ENCODE assay signal across 18 mouse cellular contexts in genomic region chr4:144969030-144969429, GRCm38 (mm10).
A peak's percentile ranks its signal among the peaks of the same experiment; 100 is the strongest.
DNase-seq lines count a peak whose midpoint lies in the region; ATAC-seq and TF ChIP-seq lines count a peak whose summit lies in the region.
"Had no signal": no experiment of that assay in that cellular context is flagged by ENCODE, and none has a peak within 500 bp of the region (broad histone marks: within the 10 kb centered on the region; RNA-seq: fewer than 3 reads in every experiment).

No protein-coding gene starts in this region.

- H3K27ac ChIP-seq in kidney, embryonic 15.5 days = peak overlapping the region; percentile 24
- peak overlapping the region; percentile 13; the same call in 1 of the 2 replicates for H3K27ac ChIP-seq in brown adipose tissue, adult 24 weeks (replicated peaks; ENCODE audit: low read depth, low read length)
- H3K27ac ChIP-seq in macrophage = peak overlapping the region; percentile 100
- H3K27ac ChIP-seq: embryonic facial prominence, embryonic 15.5 days; forebrain, embryonic 13.5 days; hindbrain, embryonic 10.5 days; liver, embryonic 15.5 days; midbrain, embryonic 12.5 days had no signal

- H3K9me3 ChIP-seq in kidney, embryonic 15.5 days (replicated peaks) = no peaks in the 10 kb centered on the region
- H3K9me3 ChIP-seq: embryonic facial prominence, embryonic 15.5 days; forebrain, embryonic 13.5 days; hindbrain, embryonic 10.5 days; liver, embryonic 15.5 days; midbrain, embryonic 12.5 days had no signal

- in situ Hi-C loops in Patski (cut with MboI; ENCODE audit: low pct_unique_long_range_greater_than_20kb) = no loop called here

- ATAC-seq in kidney, embryonic 15.5 days (replicated peaks; ENCODE audit: low FRiP score) = no peak
- ATAC-seq in Patski = peak; percentile 93
- no peak for ATAC-seq in erythroid progenitor cell, adult 5-6 weeks (replicated peaks; ENCODE audit: low FRiP score, poor library complexity, severe bottlenecking)
- ATAC-seq: forebrain, embryonic 13.5 days; intestine, postnatal 0 days had no signal

- CTCF ChIA-PET in Patski (lab: Charles Lee) = interaction anchor here (1.4 kb wide), 1 partner anchor 39 kb away, joined by 3 read pairs; no protein-coding TSS in a partner anchor

- no peaks in the 10 kb centered on the region for H3K27me3 ChIP-seq in kidney, embryonic 15.5 days
- H3K27me3 ChIP-seq in Patski = no peaks in the 10 kb centered on the region
- H3K27me3 ChIP-seq: CH12.LX; embryonic facial prominence, embryonic 15.5 days; forebrain, embryonic 13.5 days; liver, embryonic 15.5 days; midbrain, embryonic 12.5 days had no signal

- H3K4me2 ChIP-seq in kidney, embryonic 15.5 days = no peak overlapping the region
- H3K4me2 ChIP-seq: embryonic facial prominence, embryonic 15.5 days; forebrain, embryonic 13.5 days; heart, embryonic 11.5 days; liver, embryonic 15.5 days; midbrain, embryonic 12.5 days had no signal

- H3K79me2 ChIP-seq in macrophage (ENCODE audit: inconsistent target) = peaks cover 6% of the 10 kb centered on the region; the same call in 1 of the 2 replicates

- no peak for DNase-seq in kidney, adult 8-10 months
- no peak for DNase-seq in Patski (ENCODE audit: low read depth, low spot score)
- no peak for DNase-seq in layer of hippocampus, adult 9-11 months
- DNase-seq: cerebellum, adult 11-12 months; left cerebral cortex, postnatal 4 days; right cerebral cortex, postnatal 14 days had no signal

- POLR2A ChIA-PET in Patski (lab: Charles Lee) = interaction anchor here (1.0 to 1.3 kb wide), 3 partner anchors 8 to 24 kb away, joined by 3 read pairs; no protein-coding TSS in a partner anchor

- peaks cover 12% of the 10 kb centered on the region for H3K4me1 ChIP-seq in kidney, embryonic 15.5 days
- H3K4me1 ChIP-seq in brown adipose tissue, adult 24 weeks (ENCODE audit: control insufficient read depth, insufficient read depth, insufficient read length, low read length) = peaks cover 13% of the 10 kb centered on the region
- H3K4me1 ChIP-seq: forebrain, embryonic 13.5 days; hindbrain, embryonic 10.5 days; liver, embryonic 15.5 days; midbrain, embryonic 12.5 days had no signal

- no peak overlapping the region for H3K4me3 ChIP-seq in kidney, embryonic 15.5 days (replicated peaks)
- H3K4me3 ChIP-seq in brown adipose tissue, adult 24 weeks (ENCODE audit: insufficient read depth, low read depth, low read length) = no peak overlapping the region
- H3K4me3 ChIP-seq in macrophage (ENCODE audit: inconsistent target) = no peak overlapping the region
- H3K4me3 ChIP-seq: embryonic facial prominence, embryonic 15.5 days; forebrain, embryonic 13.5 days; hindbrain, embryonic 10.5 days; liver, embryonic 15.5 days; midbrain, embryonic 12.5 days had no signal

- H3K36me3 ChIP-seq in kidney, embryonic 15.5 days = peaks cover 14% of the 10 kb centered on the region
- no peaks in the 10 kb centered on the region for H3K36me3 ChIP-seq in macrophage (ENCODE audit: inconsistent target)
- H3K36me3 ChIP-seq: embryonic facial prominence, embryonic 15.5 days; midbrain, embryonic 12.5 days had no signal

- no peak overlapping the region for H3K9ac ChIP-seq in kidney, embryonic 15.5 days
- H3K9ac ChIP-seq: embryonic facial prominence, embryonic 15.5 days; forebrain, embryonic 13.5 days; liver, embryonic 15.5 days; midbrain, embryonic 12.5 days had no signal

- 48% methylated on average over 6 of the region's 6 CpGs for WGBS in kidney, embryonic 15.5 days
- WGBS in macrophage (ENCODE audit: missing documents) = 44% methylated on average over 6 of the region's 6 CpGs

- no peak for TF ChIP-seq CTCF in Patski (IDR thresholded peaks at IDR 0.05)

Comparison
In these comparisons a context has a peak if more than half of its experiments do, and no peak if none do; other contexts are left out.
1. H3K27ac ChIP-seq: peak in every context shown above with its lines; median percentile 100 in macrophage; 24 in kidney, embryonic 15.5 days; 13 in brown adipose tissue, adult 24 weeks.